Mouse (Mus musculus) intestine, embryonic 15.5 days (tissue): ENCODE results near the gene Calml4. TPM values are rescaled to one million over a fixed set of nuclear protein-coding genes. Genes with fewer than 3 reads are reported as not detected.

Source experiments
- ATAC-seq: fragments of 200-750 bp; cut with Nextera tagmentation; 2 replicates; pipeline ENCODE4 v1.8.0; 2017; ENCODE audit warnings: moderate TSS enrichment, moderate library complexity
- H3K27ac ChIP-seq: fragments of 300-500 bp; sonication (generic); 2 replicates; pipeline ENCODE4 v1.5.1; 2015; ENCODE audit warnings: mild to moderate bottlenecking, inconsistent platforms
- H3K27me3 ChIP-seq: fragments of 300-500 bp; sonication (generic); replicated peaks from 2 replicates; pipeline ENCODE4 v1.6.1; 2015; ENCODE audit warnings: inconsistent platforms
- H3K36me3 ChIP-seq: fragments of 300-500 bp; sonication (generic); 2 replicates; pipeline ENCODE4 v1.6.1; 2015; ENCODE audit warnings: inconsistent platforms
- H3K4me1 ChIP-seq: fragments of 300-500 bp; sonication (generic); replicated peaks from 2 replicates; pipeline ENCODE4 v1.6.1; 2015; ENCODE audit warnings: inconsistent platforms
- H3K4me2 ChIP-seq: fragments of 300-500 bp; sonication (generic); replicated peaks from 2 replicates; pipeline ENCODE4 v1.6.1; 2015; ENCODE audit warnings: mild to moderate bottlenecking, inconsistent platforms
- H3K4me3 ChIP-seq: fragments of 300-500 bp; sonication (generic); replicated peaks from 2 replicates; pipeline ENCODE4 v1.5.1; 2015; ENCODE audit warnings: inconsistent platforms
- H3K9ac ChIP-seq: fragments of 300-500 bp; sonication (generic); 2 replicates; pipeline ENCODE4 v1.6.1; 2015; ENCODE audit warnings: inconsistent platforms
- H3K9me3 ChIP-seq: fragments of 300-500 bp; sonication (generic); 2 replicates; pipeline ENCODE4 v1.6.1; 2016; ENCODE audit warnings: inconsistent platforms
- WGBS: fragments of 180-500 bp; shearing (Covaris S2); methylation state at CpG from one replicate; pipeline ENCODE4 v1.1.7; 2015; 5-methylcytosine and 5-hydroxymethylcytosine counted together
- polyA plus RNA-seq: library from polyadenylated mRNA; unstranded; fragments of >200 nt; fragmentation: Nextera tagmentation; extraction: Ambion mirVana; gene quantifications from 2 replicates; pipeline ENCODE4 v1.2.1, GENCODE M21; 2015

Gene Calml4
- polyA plus RNA-seq, 1 experiment from 2014 or later: 193 TPM

GRCm38 (mm10) chr9:62924886-62925610 is 67.2 kb downstream of the Calml4 start:
- H3K27me3 ChIP-seq: no peaks in the 10 kb centered on the region
- ATAC-seq: no peak
- no peak overlapping the region for H3K9ac ChIP-seq
- H3K9me3 ChIP-seq: no peaks in the 10 kb centered on the region
- no peaks in the 10 kb centered on the region for H3K4me1 ChIP-seq
- no peak overlapping the region for H3K4me3 ChIP-seq
- no peak overlapping the region for H3K27ac ChIP-seq
- 80% methylated on average over 2 of the region's 2 CpGs for WGBS
- 0 out of 2 replicates have a peak, but pooled peaks cover 2% of the 10 kb centered on the region for H3K36me3 ChIP-seq
- no peak overlapping the region for H3K4me2 ChIP-seq

Other genes starting within 250 kb of the Calml4 start
- 3.0 and 3.2 TPM in 2 replicates for gene Itga11, start 180.3 kb upstream of the Calml4 start, polyA plus RNA-seq
- gene Fem1b, start 46.1 kb upstream of the Calml4 start, polyA plus RNA-seq: 16.2 and 16.7 TPM in 2 replicates
- 29.6 and 30.6 TPM in 2 replicates for gene Cln6, start 19.3 kb upstream of the Calml4 start, polyA plus RNA-seq
- 46.4 and 49.2 TPM in 2 replicates for gene Pias1, start 129.8 kb downstream of the Calml4 start, polyA plus RNA-seq